Mouse (Mus musculus) MN1 (cell line): ENCODE measurements at regions not wholly inside any gene's neighbourhood (a gene's known extent, or its start where the extent isn't known, plus 50 kb on each side); places are given as distances from the start of the nearest gene placed in this dataset.

ENCODE experiments used
- DNase-seq: peaks from one replicate; pipeline ENCODE4 v3.0.0-alpha.2; 2016; ENCODE audit warnings: low spot score

DNA sequence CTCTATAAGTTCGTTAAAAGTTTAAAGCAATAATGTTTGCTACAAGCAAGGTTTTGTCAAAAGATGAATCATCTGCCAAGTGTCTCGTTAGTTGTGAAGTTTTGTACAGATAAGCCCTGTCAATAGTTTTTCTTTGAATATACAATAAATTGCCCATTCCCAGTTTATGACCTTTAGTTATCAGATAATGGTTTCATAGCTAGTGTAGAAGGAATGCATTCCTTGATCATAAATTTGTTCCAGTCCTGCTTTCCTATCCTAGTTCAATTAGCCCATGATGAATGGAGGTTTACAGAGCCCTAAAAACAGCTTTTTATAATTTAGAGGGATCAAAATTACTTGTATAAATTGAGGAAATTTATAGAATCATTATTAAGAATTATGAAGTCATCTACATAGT, 62.5 kb upstream of the Lrch2 start:
- DNase-seq, result no peak

- peak; percentile 22 for DNase-seq
Measured at GRCm38 (mm10) chrX:147608660-147609059, 54.8 kb upstream of the Lrch2 start.
